Mouse (Mus musculus): ENCODE measurements around the gene AW011738.

AW011738 gene

GRCm38 (mm10) chr4:156203001-156203412, at the start of gene AW011738:
Gene AW011738, plus strand, starts transcription at chr4:156203304.
- DNase-seq, result peak; percentile 76

DNA sequence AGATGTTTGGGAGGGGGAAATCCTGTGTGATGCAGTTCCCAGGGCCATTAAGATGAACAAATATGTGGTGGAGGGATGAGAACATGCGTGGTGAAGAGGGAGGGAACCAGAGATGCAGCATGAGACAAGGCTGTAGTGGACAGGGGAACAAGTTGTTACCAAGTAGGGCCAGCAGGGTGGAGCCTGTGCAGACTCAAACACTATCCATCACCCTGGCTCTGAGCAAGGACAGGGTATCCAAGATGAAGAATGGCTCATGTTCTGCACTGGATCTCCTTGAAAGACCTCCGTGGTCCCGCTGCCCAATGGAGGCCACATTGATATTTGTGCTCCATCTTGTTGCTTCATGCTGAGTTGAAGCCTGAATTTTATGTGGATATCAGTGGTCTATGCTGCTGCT, 48.3 kb upstream of the AW011738 start:
- no peak for DNase-seq

GRCm38 (mm10) chr4:156166477-156166876, 36.6 kb upstream of the AW011738 start:
- no peak for DNase-seq

DNA sequence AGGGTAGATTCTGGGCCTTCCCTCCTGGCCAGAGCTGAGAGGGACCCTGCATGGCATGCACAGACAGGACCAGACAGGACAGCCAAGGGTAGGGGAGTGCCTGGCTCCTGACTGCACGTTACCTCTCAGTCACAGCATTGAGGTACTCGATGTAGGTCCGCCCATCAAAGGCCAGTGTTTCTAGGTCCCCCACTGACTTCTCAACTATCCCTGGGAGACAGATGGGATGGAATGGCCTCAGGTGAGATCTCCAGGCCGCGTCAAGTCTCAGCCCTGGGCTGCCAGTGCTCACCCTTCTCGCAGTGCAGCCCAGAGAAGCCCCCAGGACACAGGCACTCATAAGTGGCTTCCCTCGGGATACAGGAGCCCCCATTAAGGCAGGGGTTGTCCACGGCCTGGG, 34.5 kb upstream of the AW011738 start:
- no peak for DNase-seq

DNA sequence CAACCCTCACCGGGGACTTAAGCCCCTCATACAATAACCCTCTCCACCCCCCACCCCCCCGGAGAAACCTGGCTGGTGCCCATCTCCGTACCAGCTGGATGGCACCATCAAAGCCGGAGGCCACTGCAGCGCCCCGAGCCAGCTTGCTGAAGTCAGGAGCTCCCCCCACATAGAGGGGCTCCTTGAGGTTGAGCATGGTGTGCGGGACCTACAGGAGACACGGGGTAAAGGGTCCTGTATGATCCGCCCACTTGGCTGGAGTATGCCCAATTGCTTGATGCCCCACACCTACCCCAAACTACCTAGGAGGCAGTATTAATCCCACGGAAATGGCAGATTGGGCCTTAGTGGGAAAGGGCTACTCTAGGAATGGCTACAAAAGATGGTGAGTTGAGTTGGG, 34.0 kb upstream of the AW011738 start:
- DNase-seq, result no peak

GRCm38 (mm10) chr4:156171828-156172227, 31.3 kb upstream of the AW011738 start:
- DNase-seq, result no peak

DNA sequence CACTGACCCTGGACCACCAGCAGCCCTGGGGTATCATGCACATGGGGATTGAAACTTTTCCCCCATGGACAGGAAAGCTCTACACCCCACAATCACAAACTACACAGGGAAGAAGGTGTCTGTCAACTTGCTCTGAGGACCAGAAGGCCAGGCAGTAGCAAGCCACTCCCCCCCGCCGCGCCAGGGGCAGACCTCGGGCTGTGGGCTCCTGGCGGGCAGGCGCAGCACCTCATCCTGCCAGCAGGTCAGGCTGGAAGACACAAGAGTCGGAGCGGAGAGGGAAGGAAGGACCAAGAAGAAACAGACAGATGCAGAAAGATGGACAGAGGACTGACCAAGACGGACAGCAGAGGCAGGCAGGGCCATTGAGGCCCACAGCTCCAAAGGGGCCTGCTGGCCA, 25.5 kb upstream of the AW011738 start:
- DNase-seq, result no peak

- DNase-seq, result no peak
These were observed 19.4 kb upstream of the AW011738 start for GRCm38 (mm10) chr4:156183747-156184146.

DNA sequence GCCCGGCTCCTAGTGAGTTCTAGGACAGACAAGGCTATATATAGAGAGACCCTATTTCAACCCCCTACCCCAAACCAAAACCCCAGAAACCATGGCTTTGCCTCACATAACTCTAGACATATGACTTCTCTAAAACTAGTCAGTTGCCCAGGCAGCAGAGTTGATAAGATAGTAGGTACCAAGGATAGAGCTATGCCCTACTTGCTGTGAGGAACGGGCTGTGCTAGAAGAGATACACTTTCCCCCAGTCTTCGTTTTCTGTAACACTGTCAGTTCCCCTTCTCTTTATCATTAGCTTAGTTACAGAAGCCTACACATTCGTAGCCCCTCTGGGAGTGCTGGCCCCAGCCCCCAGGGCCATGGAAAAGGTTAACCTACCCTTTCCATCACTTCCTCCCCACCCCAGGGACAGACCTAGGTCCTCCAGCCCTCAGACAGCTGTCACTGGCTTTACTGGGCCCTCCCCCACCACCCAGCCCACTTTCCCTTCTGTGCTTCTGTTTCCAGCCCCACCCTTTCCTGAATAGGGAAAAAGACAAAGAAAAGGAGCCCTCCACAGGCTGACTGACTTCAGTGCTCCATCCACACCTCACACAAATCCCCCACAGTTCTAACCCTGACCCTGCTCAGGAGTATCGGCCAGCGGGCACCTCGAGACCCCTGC, 18.7 kb upstream of the AW011738 start:
- no peak for DNase-seq

DNA sequence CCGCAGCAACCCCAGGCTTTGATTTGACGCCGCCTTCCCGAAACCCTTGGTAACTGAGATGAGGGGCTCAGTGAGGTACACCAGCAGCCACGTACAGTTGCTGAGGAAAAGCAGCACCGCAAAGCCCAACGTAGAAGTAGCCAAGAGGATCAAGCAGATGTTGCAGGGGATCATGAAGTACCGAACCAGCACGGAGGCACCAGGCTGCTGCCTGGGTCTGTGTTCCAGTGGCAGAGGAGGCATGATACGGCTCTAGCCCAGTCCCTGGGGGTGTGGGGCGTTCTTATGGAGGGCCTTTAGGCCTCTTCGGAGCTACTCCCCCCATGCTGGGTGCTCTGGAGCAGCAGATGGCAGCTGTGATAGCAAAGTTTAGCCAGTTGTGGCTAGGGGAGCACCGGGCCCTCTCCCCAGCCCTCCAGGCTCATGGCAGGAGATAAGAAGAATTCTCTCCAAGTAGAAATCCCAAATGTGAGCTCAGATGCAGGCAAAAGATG, 17.6 kb upstream of the AW011738 start:
- DNase-seq, result no peak

DNA sequence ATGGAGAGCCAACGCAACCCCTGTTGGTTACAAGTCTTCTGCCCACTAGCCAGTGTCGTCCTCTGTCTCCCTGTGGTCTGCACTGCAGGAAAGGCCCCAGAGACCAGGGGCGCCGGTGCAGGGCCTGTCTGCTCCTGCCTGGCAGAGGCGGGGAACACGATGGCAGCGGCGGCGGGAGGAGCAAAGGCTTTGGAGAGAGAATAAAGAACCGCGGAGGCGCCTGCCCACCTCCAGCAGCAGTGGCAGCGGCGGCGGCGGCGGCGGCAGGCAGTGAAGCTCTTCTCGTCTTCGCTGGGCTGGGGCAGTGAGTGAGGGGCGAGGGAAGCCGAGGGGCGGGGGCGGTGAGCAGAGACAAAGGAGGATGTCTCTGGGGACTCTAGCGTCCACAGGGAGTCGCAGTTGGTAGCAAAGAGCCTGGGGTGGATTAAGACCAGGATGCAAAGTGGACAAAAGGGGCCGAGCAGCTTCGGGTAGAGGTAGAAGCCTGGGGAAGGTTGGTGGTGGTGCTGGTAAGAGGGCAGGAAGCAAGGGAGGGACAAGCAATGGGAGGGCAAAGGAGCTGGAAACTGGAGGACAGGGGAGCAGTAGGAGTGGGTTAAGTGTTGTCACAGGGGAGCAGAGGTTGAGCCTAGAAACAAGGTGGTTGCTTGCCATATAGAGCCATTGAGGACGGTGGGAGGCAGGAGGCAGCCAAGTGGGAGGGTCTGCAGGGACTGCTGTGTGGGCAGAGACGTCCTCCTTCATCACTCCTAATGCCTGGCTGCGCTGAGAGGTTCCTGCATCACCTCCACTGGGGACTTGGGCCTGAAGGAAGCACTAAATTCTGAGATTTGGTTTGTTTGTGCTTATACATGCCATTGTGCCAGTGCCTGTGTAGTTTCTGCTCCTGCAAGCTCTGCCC, 16.9 kb upstream of the AW011738 start:
- no peak for DNase-seq

GRCm38 (mm10) chr4:156188162-156188810, 14.8 kb upstream of the AW011738 start:
- DNase-seq, result no peak

DNA sequence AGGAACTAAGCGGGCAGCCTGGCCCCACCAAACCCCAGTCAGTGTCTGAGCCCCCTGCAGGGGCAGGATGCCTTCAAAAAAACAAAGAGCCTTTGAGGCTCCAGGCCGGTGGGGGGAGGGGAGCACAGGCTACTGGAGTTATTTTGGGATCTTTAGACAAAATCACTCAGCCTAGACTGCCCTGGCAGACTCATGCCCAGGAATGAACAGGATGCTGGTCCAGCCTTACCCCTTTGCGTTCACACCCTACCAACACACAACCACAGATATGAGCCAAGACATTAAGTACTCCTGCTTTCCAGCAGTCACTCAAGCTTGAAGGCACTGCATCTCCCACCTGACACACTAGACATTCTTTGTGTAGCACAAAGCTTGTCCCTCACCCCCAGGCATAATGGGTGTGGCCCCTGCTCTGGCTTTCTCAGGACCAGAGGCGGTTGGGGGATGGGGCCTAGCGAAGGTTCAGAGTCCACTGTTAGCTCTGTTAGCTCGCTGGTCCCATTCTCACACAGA, 14.2 kb upstream of the AW011738 start:
- no peak for DNase-seq

DNA sequence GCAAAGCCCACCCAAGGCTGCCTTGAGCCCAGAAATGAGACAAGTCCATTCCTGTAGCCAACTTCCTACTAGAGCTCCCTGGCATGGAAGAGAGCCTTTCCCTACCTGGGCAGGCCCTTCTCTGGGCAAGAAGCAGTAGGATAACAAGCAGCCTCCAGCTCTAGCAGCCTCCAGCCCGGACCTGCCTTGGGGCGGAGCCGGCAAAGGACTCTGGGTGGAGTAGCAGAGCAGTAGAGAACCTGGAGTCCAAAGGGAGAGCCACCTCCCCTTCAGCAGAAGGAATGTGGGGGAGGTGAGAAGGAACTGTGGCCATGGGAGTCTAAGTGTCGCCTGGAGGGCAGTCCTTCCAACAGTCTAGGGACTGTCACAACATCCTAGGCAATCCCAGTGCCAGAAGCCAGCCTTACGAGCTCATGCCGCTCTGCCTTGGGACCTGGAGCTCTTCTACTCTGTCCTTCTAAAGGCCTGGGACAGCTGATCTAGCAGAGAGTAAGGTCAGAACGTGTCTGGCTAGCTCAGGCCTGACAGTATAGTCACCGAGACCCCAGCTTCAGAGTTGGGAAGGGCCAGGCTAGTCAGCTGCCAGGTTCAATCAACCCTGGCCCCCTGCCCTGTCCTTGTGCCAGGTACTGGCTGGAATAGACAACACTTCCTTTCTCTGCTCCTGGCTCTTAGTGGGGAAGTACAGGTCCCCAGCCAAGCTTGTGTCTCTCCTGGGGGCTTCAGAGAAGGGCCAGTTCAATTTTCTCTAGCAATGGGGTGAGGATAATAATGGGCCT, 10.5 kb upstream of the AW011738 start:
- no peak for DNase-seq

- DNase-seq, result no peak
These were observed 9.9 kb upstream of the AW011738 start for GRCm38 (mm10) chr4:156193200-156193590.

DNA sequence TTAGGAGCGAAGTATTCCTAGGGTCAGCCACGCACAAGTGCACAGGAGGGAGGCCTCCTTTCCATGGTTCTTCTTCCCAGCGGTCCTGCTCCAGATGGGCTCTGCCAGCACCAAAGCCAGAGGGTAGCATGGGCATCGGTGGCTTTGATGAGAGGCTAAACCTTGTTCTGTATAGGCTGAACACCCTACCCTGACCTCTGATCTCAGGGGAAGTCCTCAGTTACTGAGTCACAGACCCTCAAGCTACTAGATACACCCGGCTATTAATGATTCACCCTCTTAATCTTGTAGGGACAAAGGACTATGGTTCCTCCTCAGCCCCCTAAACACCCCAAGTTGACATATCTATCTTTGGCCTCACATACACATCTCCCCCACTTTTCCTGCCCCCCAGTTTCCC, 9.2 kb upstream of the AW011738 start:
- DNase-seq, result no peak

GRCm38 (mm10) chr4:156194346-156194745, 8.8 kb upstream of the AW011738 start:
- no peak for DNase-seq

- peak; percentile 66 for DNase-seq
These were observed 6.9 kb upstream of the AW011738 start for GRCm38 (mm10) chr4:156195927-156196870.

GRCm38 (mm10) chr4:156197131-156197828, 5.8 kb upstream of the AW011738 start, which contains the start of gene Agrn:
Gene Agrn, minus strand, starts transcription at chr4:156197488.
- peak; percentile 64 for DNase-seq

DNA sequence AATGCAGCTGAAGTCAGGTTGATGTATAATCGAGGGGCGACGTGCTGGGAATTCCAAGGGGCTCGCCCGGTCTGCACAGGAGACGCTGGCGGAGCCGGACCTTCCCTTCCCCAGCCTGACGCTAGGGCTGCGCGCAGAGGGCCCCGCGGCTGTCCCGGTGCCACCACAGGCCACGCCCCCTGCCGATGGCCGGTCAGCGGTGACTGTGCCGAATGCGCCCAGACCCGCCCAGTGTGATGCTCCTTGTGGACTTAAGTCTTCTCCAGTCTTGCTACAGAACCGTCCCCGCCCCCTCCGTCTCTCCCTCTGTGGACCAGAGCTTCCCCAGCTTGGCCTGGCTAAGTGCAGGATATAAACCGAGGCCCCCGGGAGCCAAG, 5.3 kb upstream of the AW011738 start:
- DNase-seq, result peak; percentile 89
